Mouse (Mus musculus) cerebellum, postnatal 25 days (tissue): ENCODE results near the gene Gas8.
"Not testable (repeated sequence)": the region's sequence is repeated elsewhere in the genome, so short reads cannot be mapped to it uniquely, and the experiment has no call there.

Source experiments
- DNase-seq, 2 experiments: peaks; one replicate each; pipeline ENCODE4 v3.0.0; 2021; ENCODE audit warnings: mixed read lengths in 2 of 2

Gas8 gene

GRCm38 (mm10) chr8:123518667-123519066, at the start of gene Gas8:
Gas8 (plus strand) TSS chr8:123518834.
- peak; percentile 88 to 93 for DNase-seq

- DNase-seq, result not testable (repeated sequence)
Observed at GRCm38 (mm10) chr8:123472991-123473390, 45.6 kb upstream of the Gas8 start.

- DNase-seq, result not testable (repeated sequence)
Observed at GRCm38 (mm10) chr8:123474549-123474948, 44.1 kb upstream of the Gas8 start.

- DNase-seq, result peak in 1 of 2 experiments; percentile 41
Observed at GRCm38 (mm10) chr8:123476911-123477736, 41.5 kb upstream of the Gas8 start.

GRCm38 (mm10) chr8:123477737-123478258, 40.8 kb upstream of the Gas8 start, which contains the start of gene Afg3l1:
Afg3l1 (plus strand) TSS chr8:123477903.
- peak; percentile 97 for DNase-seq

- DNase-seq, result no peak
Observed at GRCm38 (mm10) chr8:123478456-123479218, 40.0 kb upstream of the Gas8 start.

GRCm38 (mm10) chr8:123482627-123483026, 36.0 kb upstream of the Gas8 start:
- peak in 1 of 2 experiments; percentile 30 for DNase-seq

GRCm38 (mm10) chr8:123491280-123492075, 27.2 kb upstream of the Gas8 start:
- DNase-seq, result no peak

- no peak for DNase-seq
Observed at GRCm38 (mm10) chr8:123492898-123493297, 25.7 kb upstream of the Gas8 start.

GRCm38 (mm10) chr8:123497699-123498098, 20.9 kb upstream of the Gas8 start:
- no peak for DNase-seq

GRCm38 (mm10) chr8:123498963-123499362, 19.7 kb upstream of the Gas8 start:
- DNase-seq, result peak; percentile 43 to 59

GRCm38 (mm10) chr8:123499556-123499955, 19.1 kb upstream of the Gas8 start:
- DNase-seq, result no peak

GRCm38 (mm10) chr8:123502192-123502591, 16.4 kb upstream of the Gas8 start:
- DNase-seq, result no peak

GRCm38 (mm10) chr8:123503801-123504467, 14.7 kb upstream of the Gas8 start:
- DNase-seq, result no peak

- DNase-seq, result no peak
Observed at GRCm38 (mm10) chr8:123504591-123505195, 13.9 kb upstream of the Gas8 start.

GRCm38 (mm10) chr8:123505267-123505666, 13.4 kb upstream of the Gas8 start:
- DNase-seq, result no peak

GRCm38 (mm10) chr8:123505695-123506094, 12.9 kb upstream of the Gas8 start:
- no peak for DNase-seq

- DNase-seq, result no peak
Observed at GRCm38 (mm10) chr8:123507153-123507552, 11.5 kb upstream of the Gas8 start.

- DNase-seq, result no peak
Observed at GRCm38 (mm10) chr8:123510819-123511218, 7.8 kb upstream of the Gas8 start.

GRCm38 (mm10) chr8:123514136-123514535, 4.5 kb upstream of the Gas8 start:
- peak in 1 of 2 experiments; percentile 36 for DNase-seq

- DNase-seq, result peak; percentile 68 to 84
Observed at GRCm38 (mm10) chr8:123514781-123515539, 3.7 kb upstream of the Gas8 start, which contains the start of gene Dbndd1. Dbndd1 (minus strand) TSS chr8:123515463.
